Mouse (Mus musculus): ENCODE measurements at regions not wholly inside any gene's neighbourhood (a gene's known extent, or its start where the extent isn't known, plus 50 kb on each side); places are given as distances from the start of the nearest gene placed in this dataset.
A peak's percentile ranks its signal among the peaks of the same experiment; 100 is the strongest.

GRCm38 (mm10) chr11:23124198-23124951 lies 117.0 kb downstream of the Fam161a start:
- Histone ChIP-seq H3K9ac (ENCODE audit: low read depth, low read length) (no peak overlapping the region; the same call in 1 of the 2 replicates), H3K27me3 (ENCODE audit: control insufficient read depth, insufficient read depth, low read depth, low read length) (no peaks in the 10 kb centered on the region), H3K9me3 (replicated peaks; ENCODE audit: control insufficient read depth, low read length) (no peaks in the 10 kb centered on the region), H3K4me2 (ENCODE audit: low read depth, low read length) (peak overlapping the region; percentile 72), H3K4me1 (ENCODE audit: control insufficient read depth, low read depth, low read length) (peaks cover 8% of the 10 kb centered on the region), H3K36me3 (ENCODE audit: control insufficient read depth, insufficient read depth) (no peaks in the 10 kb centered on the region), H3K4me3 (ENCODE audit: low read depth, low read length) (peak overlapping the region; percentile 48), H3K27ac (ENCODE audit: low read length) (no peak overlapping the region)
- ATAC-seq (ENCODE audit: low read depth), result peak; percentile 92
- 3% methylated on average over 25 of the region's 25 CpGs for WGBS (ENCODE audit: insufficient replicate concordance)

GRCm38 (mm10) chr11:23131122-23131521 lies 123.8 kb downstream of the Fam161a start:
- 42% methylated on average over 1 of the region's 1 CpGs for WGBS (ENCODE audit: insufficient replicate concordance)
- H3K4me2 ChIP-seq (ENCODE audit: low read depth, low read length), result no peak overlapping the region
- no peaks in the 10 kb centered on the region for H3K36me3 ChIP-seq (ENCODE audit: control insufficient read depth, insufficient read depth)
- H3K4me3 ChIP-seq (ENCODE audit: low read depth, low read length), result no peak overlapping the region
- H3K9ac ChIP-seq (ENCODE audit: low read depth, low read length), result no peak overlapping the region
- H3K27ac ChIP-seq (ENCODE audit: low read length), result no peak overlapping the region
- no peaks in the 10 kb centered on the region for H3K9me3 ChIP-seq (replicated peaks; ENCODE audit: control insufficient read depth, low read length)
- no peak for ATAC-seq (ENCODE audit: low read depth)
- no peaks in the 10 kb centered on the region for H3K27me3 ChIP-seq (ENCODE audit: control insufficient read depth, insufficient read depth, low read depth, low read length)
- no peaks in the 10 kb centered on the region for H3K4me1 ChIP-seq (ENCODE audit: control insufficient read depth, low read depth, low read length)

- no peaks in the 10 kb centered on the region for H3K4me1 ChIP-seq (ENCODE audit: control insufficient read depth, low read depth, low read length)
- H3K27ac ChIP-seq (ENCODE audit: low read length), result no peak overlapping the region
- ATAC-seq (ENCODE audit: low read depth), result no peak
- H3K9me3 ChIP-seq (replicated peaks; ENCODE audit: control insufficient read depth, low read length), result no peaks in the 10 kb centered on the region
- no peak overlapping the region for H3K9ac ChIP-seq (ENCODE audit: low read depth, low read length)
- 51% methylated on average over 1 of the region's 1 CpGs for WGBS (ENCODE audit: insufficient replicate concordance)
- H3K4me2 ChIP-seq (ENCODE audit: low read depth, low read length), result no peak overlapping the region
- no peaks in the 10 kb centered on the region for H3K27me3 ChIP-seq (ENCODE audit: control insufficient read depth, insufficient read depth, low read depth, low read length)
- H3K36me3 ChIP-seq (ENCODE audit: control insufficient read depth, insufficient read depth), result no peaks in the 10 kb centered on the region
- H3K4me3 ChIP-seq (ENCODE audit: low read depth, low read length), result no peak overlapping the region
These were observed 124.2 kb upstream of the Xpo1 start for GRCm38 (mm10) chr11:23131632-23132031.

- no peaks in the 10 kb centered on the region for H3K4me1 ChIP-seq (ENCODE audit: control insufficient read depth, low read depth, low read length)
- no peaks in the 10 kb centered on the region for H3K9me3 ChIP-seq (replicated peaks; ENCODE audit: control insufficient read depth, low read length)
- H3K4me3 ChIP-seq (ENCODE audit: low read depth, low read length), result no peak overlapping the region
- 57% methylated on average over 6 of the region's 6 CpGs for WGBS (ENCODE audit: insufficient replicate concordance)
- H3K9ac ChIP-seq (ENCODE audit: low read depth, low read length), result no peak overlapping the region
- H3K27me3 ChIP-seq (ENCODE audit: control insufficient read depth, insufficient read depth, low read depth, low read length), result no peaks in the 10 kb centered on the region
- peak overlapping the region; percentile 9; the same call in 1 of the 2 replicates for H3K27ac ChIP-seq (ENCODE audit: low read length)
- ATAC-seq (ENCODE audit: low read depth), result peak; percentile 24; the same call in 1 of the 2 replicates
- H3K36me3 ChIP-seq (ENCODE audit: control insufficient read depth, insufficient read depth), result no peaks in the 10 kb centered on the region
- no peak overlapping the region for H3K4me2 ChIP-seq (ENCODE audit: low read depth, low read length)
These were observed 115.3 kb upstream of the Xpo1 start for GRCm38 (mm10) chr11:23140429-23141099.

- H3K9me3 ChIP-seq (replicated peaks; ENCODE audit: control insufficient read depth, low read length), result no peaks in the 10 kb centered on the region
- no peak overlapping the region for H3K27ac ChIP-seq (ENCODE audit: low read length)
- H3K4me2 ChIP-seq (ENCODE audit: low read depth, low read length), result no peak overlapping the region
- no peaks in the 10 kb centered on the region for H3K4me1 ChIP-seq (ENCODE audit: control insufficient read depth, low read depth, low read length)
- H3K9ac ChIP-seq (ENCODE audit: low read depth, low read length), result no peak overlapping the region
- no peaks in the 10 kb centered on the region for H3K27me3 ChIP-seq (ENCODE audit: control insufficient read depth, insufficient read depth, low read depth, low read length)
- H3K36me3 ChIP-seq (ENCODE audit: control insufficient read depth, insufficient read depth), result no peaks in the 10 kb centered on the region
- 60% methylated on average over 12 of the region's 12 CpGs for WGBS (ENCODE audit: insufficient replicate concordance)
- H3K4me3 ChIP-seq (ENCODE audit: low read depth, low read length), result no peak overlapping the region
- peak; percentile 66 for ATAC-seq (ENCODE audit: low read depth)
These were observed 114.6 kb upstream of the Xpo1 start for GRCm38 (mm10) chr11:23141100-23141837.

GRCm38 (mm10) chr11:23148048-23148596 lies 107.7 kb upstream of the Xpo1 start:
- WGBS (ENCODE audit: insufficient replicate concordance), result 64% methylated on average over 8 of the region's 8 CpGs
- H3K4me1 ChIP-seq (ENCODE audit: control insufficient read depth, low read depth, low read length), result no peaks in the 10 kb centered on the region
- H3K27me3 ChIP-seq (ENCODE audit: control insufficient read depth, insufficient read depth, low read depth, low read length), result no peaks in the 10 kb centered on the region
- no peak overlapping the region for H3K9ac ChIP-seq (ENCODE audit: low read depth, low read length)
- peak overlapping the region; percentile 71 for H3K27ac ChIP-seq (ENCODE audit: low read length)
- no peaks in the 10 kb centered on the region for H3K36me3 ChIP-seq (ENCODE audit: control insufficient read depth, insufficient read depth)
- peak; percentile 84 for ATAC-seq (ENCODE audit: low read depth)
- no peak overlapping the region for H3K4me2 ChIP-seq (ENCODE audit: low read depth, low read length)
- H3K4me3 ChIP-seq (ENCODE audit: low read depth, low read length), result no peak overlapping the region
- no peaks in the 10 kb centered on the region for H3K9me3 ChIP-seq (replicated peaks; ENCODE audit: control insufficient read depth, low read length)

- Histone ChIP-seq H3K9ac (ENCODE audit: low read depth, low read length) (no peak overlapping the region), H3K4me2 (ENCODE audit: low read depth, low read length) (no peak overlapping the region), H3K9me3 (replicated peaks; ENCODE audit: control insufficient read depth, low read length) (no peaks in the 10 kb centered on the region), H3K36me3 (ENCODE audit: control insufficient read depth, insufficient read depth) (no peaks in the 10 kb centered on the region), H3K27ac (ENCODE audit: low read length) (no peak overlapping the region), H3K4me1 (ENCODE audit: control insufficient read depth, low read depth, low read length) (no peaks in the 10 kb centered on the region), H3K27me3 (ENCODE audit: control insufficient read depth, insufficient read depth, low read depth, low read length) (no peaks in the 10 kb centered on the region), H3K4me3 (ENCODE audit: low read depth, low read length) (no peak overlapping the region)
- 54% methylated on average over 5 of the region's 5 CpGs for WGBS (ENCODE audit: insufficient replicate concordance)
- no peak for ATAC-seq (ENCODE audit: low read depth)
These were observed 106.1 kb upstream of the Xpo1 start for GRCm38 (mm10) chr11:23149556-23150244.

GRCm38 (mm10) chr11:23154851-23155250 lies 101.0 kb upstream of the Xpo1 start:
- H3K27me3 ChIP-seq (ENCODE audit: control insufficient read depth, insufficient read depth, low read depth, low read length), result no peaks in the 10 kb centered on the region
- H3K4me1 ChIP-seq (ENCODE audit: control insufficient read depth, low read depth, low read length), result no peaks in the 10 kb centered on the region
- no peak for ATAC-seq (ENCODE audit: low read depth)
- H3K4me2 ChIP-seq (ENCODE audit: low read depth, low read length), result no peak overlapping the region
- H3K4me3 ChIP-seq (ENCODE audit: low read depth, low read length), result no peak overlapping the region
- no peak overlapping the region for H3K9ac ChIP-seq (ENCODE audit: low read depth, low read length)
- H3K36me3 ChIP-seq (ENCODE audit: control insufficient read depth, insufficient read depth), result no peaks in the 10 kb centered on the region
- no peak overlapping the region for H3K27ac ChIP-seq (ENCODE audit: low read length)
- 43% methylated on average over 1 of the region's 1 CpGs for WGBS (ENCODE audit: insufficient replicate concordance)
- no peaks in the 10 kb centered on the region for H3K9me3 ChIP-seq (replicated peaks; ENCODE audit: control insufficient read depth, low read length)

Measured in liver, embryonic 16.5 days (tissue).